Mouse (Mus musculus): ENCODE measurements around the gene Cntd1. TPM values are rescaled to one million over a fixed set of nuclear protein-coding genes. Genes with fewer than 3 reads are reported as not detected.

The Cntd1 gene
- polyA plus RNA-seq, 1 experiment from 2014 or later: 0.91 TPM

GRCm38 (mm10) chr11:101301299-101302003 lies 22.6 kb downstream of the Cntd1 start:
- 13% methylated on average over 26 of the region's 26 CpGs for WGBS
- peak overlapping the region; percentile 52 for H3K27ac ChIP-seq
- H3K4me3 ChIP-seq (replicated peaks; ENCODE audit: low read length): peak overlapping the region; percentile 65
- H3K27me3 ChIP-seq (ENCODE audit: control insufficient read depth, insufficient read depth, low read length): no peaks in the 10 kb centered on the region
- no peak for DNase-seq (ENCODE audit: low spot score)
- H3K9ac ChIP-seq: peak overlapping the region; percentile 90
- H3K9me3 ChIP-seq (ENCODE audit: control insufficient read depth, low read length): no peaks in the 10 kb centered on the region
- peaks cover 12% of the 10 kb centered on the region for H3K4me1 ChIP-seq (replicated peaks; ENCODE audit: control insufficient read depth, insufficient read depth, low read length)
- H3K4me2 ChIP-seq (replicated peaks): peak overlapping the region; percentile 99
- no peak for ATAC-seq (ENCODE audit: low FRiP score)
- H3K36me3 ChIP-seq (replicated peaks; ENCODE audit: control insufficient read depth, insufficient read depth): peaks cover 29% of the 10 kb centered on the region

GRCm38 (mm10) chr11:101302004-101302798 lies 23.4 kb downstream of the Cntd1 start, which contains the start of gene Becn1:
Becn1 (minus strand) TSS chr11:101302286.
- DNase-seq (ENCODE audit: low spot score): peak; percentile 99
- H3K27me3 ChIP-seq (ENCODE audit: control insufficient read depth, insufficient read depth, low read length): no peaks in the 10 kb centered on the region
- peak; percentile 94 for ATAC-seq (ENCODE audit: low FRiP score)
- peak within 1 kb of the TSS; percentile 65 for H3K4me3 ChIP-seq (replicated peaks; ENCODE audit: low read length)
- H3K9ac ChIP-seq: peak within 1 kb of the TSS; percentile 90
- H3K4me2 ChIP-seq (replicated peaks): peak within 1 kb of the TSS; percentile 99
- H3K4me1 ChIP-seq (replicated peaks; ENCODE audit: control insufficient read depth, insufficient read depth, low read length): peaks cover 12% of the 10 kb centered on the region
- H3K9me3 ChIP-seq (ENCODE audit: control insufficient read depth, low read length): no peaks in the 10 kb centered on the region
- H3K36me3 ChIP-seq (replicated peaks; ENCODE audit: control insufficient read depth, insufficient read depth): peaks cover 25% of the 10 kb centered on the region
- peak within 1 kb of the TSS; percentile 52 for H3K27ac ChIP-seq
- WGBS: 6% methylated on average over 39 of the region's 39 CpGs

DNA sequence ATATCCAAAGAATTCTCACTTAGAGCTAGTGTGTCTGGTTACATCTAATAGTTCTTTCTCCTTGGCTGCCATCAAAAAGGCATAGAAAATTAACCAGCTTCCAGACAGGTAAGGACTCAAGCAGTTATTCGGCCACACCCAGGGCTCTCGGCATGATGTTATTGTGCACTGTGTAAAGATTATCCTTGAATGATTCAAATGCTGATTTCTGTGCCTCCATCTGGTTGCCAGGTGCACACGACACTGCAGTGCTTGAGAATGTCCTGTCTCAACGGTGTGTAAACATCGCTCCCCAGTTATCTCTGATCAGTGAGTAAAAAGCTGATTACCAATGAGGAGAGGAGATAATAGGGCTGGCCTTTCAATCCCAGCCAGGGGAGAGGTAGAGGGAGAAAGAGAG lies 28.9 kb downstream of the Cntd1 start:
- no peak overlapping the region for H3K4me2 ChIP-seq (replicated peaks)
- no peak overlapping the region for H3K9ac ChIP-seq
- H3K27ac ChIP-seq: no peak overlapping the region
- DNase-seq (ENCODE audit: low spot score) (no peak), ATAC-seq (ENCODE audit: low FRiP score) (no peak)
- H3K36me3 ChIP-seq (replicated peaks; ENCODE audit: control insufficient read depth, insufficient read depth): no peaks in the 10 kb centered on the region
- 48% methylated on average over 5 of the region's 5 CpGs for WGBS
- no peaks in the 10 kb centered on the region for H3K4me1 ChIP-seq (replicated peaks; ENCODE audit: control insufficient read depth, insufficient read depth, low read length)
- H3K4me3 ChIP-seq (replicated peaks; ENCODE audit: low read length): no peak overlapping the region
- H3K27me3 ChIP-seq (ENCODE audit: control insufficient read depth, insufficient read depth, low read length): no peaks in the 10 kb centered on the region
- no peaks in the 10 kb centered on the region for H3K9me3 ChIP-seq (ENCODE audit: control insufficient read depth, low read length)

GRCm38 (mm10) chr11:101311083-101311482 lies 32.3 kb downstream of the Cntd1 start:
- DNase-seq (ENCODE audit: low spot score) (no peak), ATAC-seq (ENCODE audit: low FRiP score) (no peak)
- H3K27ac ChIP-seq: no peak overlapping the region
- H3K9me3 ChIP-seq (ENCODE audit: control insufficient read depth, low read length): no peaks in the 10 kb centered on the region
- H3K36me3 ChIP-seq (replicated peaks; ENCODE audit: control insufficient read depth, insufficient read depth): no peaks in the 10 kb centered on the region
- H3K9ac ChIP-seq: no peak overlapping the region
- no peak overlapping the region for H3K4me3 ChIP-seq (replicated peaks; ENCODE audit: low read length)
- no peaks in the 10 kb centered on the region for H3K27me3 ChIP-seq (ENCODE audit: control insufficient read depth, insufficient read depth, low read length)
- 90% methylated on average over 3 of the region's 3 CpGs for WGBS
- no peaks in the 10 kb centered on the region for H3K4me1 ChIP-seq (replicated peaks; ENCODE audit: control insufficient read depth, insufficient read depth, low read length)
- no peak overlapping the region for H3K4me2 ChIP-seq (replicated peaks)

DNA sequence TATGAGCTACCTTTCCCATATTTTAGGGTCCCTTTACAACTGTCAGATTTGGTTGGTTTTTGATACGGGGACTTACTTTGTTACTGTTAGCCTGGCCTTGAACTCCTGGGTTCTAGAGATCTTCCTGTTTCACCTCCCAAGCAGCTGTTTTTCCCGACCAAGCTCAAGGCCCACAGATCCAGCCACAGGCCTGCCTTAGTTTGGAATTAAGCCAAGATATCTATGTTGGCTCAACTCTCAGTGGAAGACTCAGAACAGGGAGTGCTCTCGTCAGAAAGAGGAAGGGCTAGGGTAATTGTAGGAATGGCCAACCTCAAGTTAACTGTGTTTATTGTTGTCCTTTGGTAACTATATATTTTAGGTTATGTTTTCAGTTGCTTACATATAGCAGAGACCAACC lies 33.3 kb downstream of the Cntd1 start:
- DNase-seq (ENCODE audit: low spot score) (no peak), ATAC-seq (ENCODE audit: low FRiP score) (no peak)
- Histone ChIP-seq H3K9me3 (ENCODE audit: control insufficient read depth, low read length) (no peaks in the 10 kb centered on the region), H3K4me3 (replicated peaks; ENCODE audit: low read length) (no peak overlapping the region), H3K36me3 (replicated peaks; ENCODE audit: control insufficient read depth, insufficient read depth) (no peaks in the 10 kb centered on the region), H3K4me2 (replicated peaks) (no peak overlapping the region), H3K27ac (no peak overlapping the region), H3K27me3 (ENCODE audit: control insufficient read depth, insufficient read depth, low read length) (no peaks in the 10 kb centered on the region), H3K4me1 (replicated peaks; ENCODE audit: control insufficient read depth, insufficient read depth, low read length) (peaks cover 6% of the 10 kb centered on the region), H3K9ac (no peak overlapping the region)
- WGBS: 82% methylated on average over 3 of the region's 3 CpGs

DNA sequence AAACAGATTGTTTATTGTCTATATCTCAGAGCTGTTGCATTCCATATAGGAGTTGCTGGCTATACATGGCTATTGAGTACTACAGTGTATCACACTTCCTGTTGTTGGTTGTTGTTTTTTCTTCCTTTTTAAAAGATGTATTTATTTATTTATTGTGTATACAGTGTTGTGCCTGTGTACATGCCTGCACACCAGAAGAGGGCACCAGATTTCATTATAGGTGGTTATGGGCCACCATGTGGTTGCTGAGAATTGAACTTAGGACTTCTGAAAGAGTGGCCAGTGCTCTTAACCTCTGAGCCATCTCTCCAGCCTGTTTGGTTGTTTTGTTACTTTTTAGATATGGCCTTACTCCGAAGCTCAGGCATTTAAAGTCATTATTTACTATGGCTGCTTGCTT lies 35.8 kb downstream of the Cntd1 start:
- ATAC-seq (ENCODE audit: low FRiP score) (no peak), DNase-seq (ENCODE audit: low spot score) (no peak)
- WGBS: 94% methylated on average over 1 of the region's 1 CpGs
- H3K9me3 ChIP-seq (ENCODE audit: control insufficient read depth, low read length): no peaks in the 10 kb centered on the region
- H3K36me3 ChIP-seq (replicated peaks; ENCODE audit: control insufficient read depth, insufficient read depth): peaks cover 14% of the 10 kb centered on the region
- peaks cover 15% of the 10 kb centered on the region for H3K4me1 ChIP-seq (replicated peaks; ENCODE audit: control insufficient read depth, insufficient read depth, low read length)
- no peak overlapping the region for H3K27ac ChIP-seq
- H3K9ac ChIP-seq: no peak overlapping the region
- H3K4me3 ChIP-seq (replicated peaks; ENCODE audit: low read length): no peak overlapping the region
- no peak overlapping the region for H3K4me2 ChIP-seq (replicated peaks)
- H3K27me3 ChIP-seq (ENCODE audit: control insufficient read depth, insufficient read depth, low read length): no peaks in the 10 kb centered on the region

DNA sequence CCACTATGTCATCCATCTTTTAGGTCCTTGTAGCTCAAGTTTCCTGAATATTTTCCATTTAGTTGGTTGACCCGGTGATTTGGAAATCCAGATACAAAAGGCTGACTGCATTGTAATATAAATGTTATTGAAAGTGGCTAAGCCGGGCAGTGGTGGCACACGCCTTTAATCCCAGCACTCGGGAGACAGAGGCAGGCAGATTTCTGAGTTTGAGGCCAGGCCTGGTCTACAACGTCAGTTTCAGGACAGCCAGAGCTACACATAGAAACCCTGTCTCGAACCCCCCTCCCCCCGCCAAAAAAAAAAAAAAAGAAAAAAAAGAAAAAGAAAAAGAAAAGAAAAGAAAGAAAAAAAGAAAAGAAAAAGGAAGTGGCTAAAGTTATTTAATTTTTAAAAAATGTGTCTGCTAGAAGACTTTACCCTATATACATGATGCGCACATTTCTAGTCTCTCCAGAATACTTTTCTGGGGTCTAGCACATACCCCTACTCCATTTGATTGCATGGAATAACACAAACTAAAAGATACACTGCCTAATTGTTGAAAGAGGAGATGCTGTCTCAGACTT lies 36.4 kb downstream of the Cntd1 start:
- Histone ChIP-seq H3K36me3 (replicated peaks; ENCODE audit: control insufficient read depth, insufficient read depth) (peaks cover 20% of the 10 kb centered on the region), H3K27ac (peak overlapping the region; percentile 81), H3K9me3 (ENCODE audit: control insufficient read depth, low read length) (no peaks in the 10 kb centered on the region), H3K4me3 (replicated peaks; ENCODE audit: low read length) (peak overlapping the region; percentile 96), H3K4me1 (replicated peaks; ENCODE audit: control insufficient read depth, insufficient read depth, low read length) (peaks cover 15% of the 10 kb centered on the region), H3K27me3 (ENCODE audit: control insufficient read depth, insufficient read depth, low read length) (no peaks in the 10 kb centered on the region), H3K4me2 (replicated peaks) (peak overlapping the region; percentile 96), H3K9ac (peak overlapping the region; percentile 96)
- WGBS: 88% methylated on average over 8 of the region's 8 CpGs
- DNase-seq (ENCODE audit: low spot score) (no peak), ATAC-seq (ENCODE audit: low FRiP score) (no peak)

DNA sequence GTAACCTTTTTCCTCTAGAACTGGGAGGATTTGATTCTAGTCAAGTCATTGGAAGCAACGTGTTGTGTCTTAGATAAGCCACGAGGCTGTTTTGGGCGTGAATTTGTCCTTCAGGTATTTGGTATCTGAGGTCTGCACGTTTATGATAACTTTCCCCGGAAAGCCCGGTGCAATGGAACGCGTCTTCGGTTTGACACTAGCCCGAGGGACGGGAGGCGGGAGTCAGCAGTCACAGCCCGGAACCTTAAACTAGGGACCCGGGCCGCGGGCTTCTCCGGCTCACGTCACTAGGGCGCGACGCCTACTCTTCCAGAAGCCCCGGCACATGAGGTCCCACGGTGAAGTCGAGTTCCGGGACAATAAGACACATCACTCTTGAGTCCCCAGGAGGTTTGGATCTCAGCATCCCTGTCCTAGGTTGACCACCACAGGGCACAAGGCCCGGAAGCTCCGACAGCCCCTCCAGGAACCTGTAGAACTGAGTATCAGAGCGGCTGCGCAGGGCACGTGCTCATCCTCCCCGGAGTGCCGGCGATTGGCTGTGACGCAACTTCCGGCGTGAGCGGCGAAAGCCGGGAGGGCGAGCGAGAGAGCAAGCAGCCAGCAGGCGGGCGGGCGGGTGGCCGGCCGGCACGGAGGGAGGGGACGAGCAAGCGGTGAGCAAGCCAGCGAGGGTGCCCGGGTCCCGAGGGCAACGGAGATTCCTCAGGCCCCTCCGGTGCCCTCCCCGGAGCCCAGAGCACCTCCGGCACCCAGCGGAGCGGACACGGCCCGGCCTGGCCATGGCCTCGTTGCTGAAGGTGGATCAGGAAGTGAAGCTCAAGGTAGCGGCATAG lies 37.1 kb downstream of the Cntd1 start, which contains the start of gene Psme3:
Gene Psme3, plus strand, starts transcription at position 549 of the 836 bp plus-strand sequence.
- peaks cover 15% of the 10 kb centered on the region for H3K4me1 ChIP-seq (replicated peaks; ENCODE audit: control insufficient read depth, insufficient read depth, low read length)
- peak within 1 kb of the TSS; percentile 81 for H3K27ac ChIP-seq
- no peaks in the 10 kb centered on the region for H3K9me3 ChIP-seq (ENCODE audit: control insufficient read depth, low read length)
- H3K36me3 ChIP-seq (replicated peaks; ENCODE audit: control insufficient read depth, insufficient read depth): peaks cover 27% of the 10 kb centered on the region
- H3K27me3 ChIP-seq (ENCODE audit: control insufficient read depth, insufficient read depth, low read length): no peaks in the 10 kb centered on the region
- peak; percentile 95 for ATAC-seq (ENCODE audit: low FRiP score)
- DNase-seq (ENCODE audit: low spot score): peak; percentile 92
- peak within 1 kb of the TSS; percentile 96 for H3K4me2 ChIP-seq (replicated peaks)
- WGBS: under 1% methylated on average over 47 of the region's 62 CpGs
- peak within 1 kb of the TSS; percentile 96 for H3K4me3 ChIP-seq (replicated peaks; ENCODE audit: low read length)
- peak within 1 kb of the TSS; percentile 96 for H3K9ac ChIP-seq
